Mouse (Mus musculus) ovary, postnatal 14 days (tissue): ENCODE measurements around the gene Olfr1367.

ENCODE experiments used
- DNase-seq: peaks from one replicate; pipeline ENCODE4 v3.0.0; 2022; ENCODE audit warnings: low spot score

Gene Olfr1367

GRCm38 (mm10) chr13:21396048-21396447 lies 49.3 kb downstream of the Olfr1367 start:
- DNase-seq, result peak; percentile 20

- no peak for DNase-seq
These were observed 50.8 kb downstream of the Olfr1367 start for GRCm38 (mm10) chr13:21397486-21397885.
